Mouse (Mus musculus) heart, adult 8-10 months (tissue): ENCODE measurements at regions not wholly inside any gene's neighbourhood (a gene's known extent, or its start where the extent isn't known, plus 50 kb on each side); places are given as distances from the start of the nearest gene placed in this dataset.

Source experiments
- DNase-seq: peaks from one replicate; pipeline ENCODE4 v3.0.0; 2022; ENCODE audit warnings: low spot score

- peak; percentile 10 for DNase-seq
These were observed 370.4 kb upstream of the Nr5a2 start for GRCm38 (mm10) chr1:137330634-137331033.

GRCm38 (mm10) chr1:137323884-137324594 is 363.8 kb upstream of the Nr5a2 start:
- DNase-seq: peak; percentile 9

- DNase-seq: no peak
These were observed 362.9 kb upstream of the Nr5a2 start for GRCm38 (mm10) chr1:137323035-137323680.

- no peak for DNase-seq
These were observed 342.6 kb upstream of the Nr5a2 start for GRCm38 (mm10) chr1:137302757-137303422.

GRCm38 (mm10) chr1:137297780-137298569 is 337.7 kb upstream of the Nr5a2 start:
- DNase-seq: no peak

GRCm38 (mm10) chr1:137289456-137289855 is 329.2 kb upstream of the Nr5a2 start:
- no peak for DNase-seq

GRCm38 (mm10) chr1:137283291-137283690 is 323.0 kb upstream of the Nr5a2 start:
- DNase-seq: no peak

GRCm38 (mm10) chr1:137282457-137282856 is 322.2 kb upstream of the Nr5a2 start:
- DNase-seq: no peak

- DNase-seq: no peak
These were observed 320.4 kb upstream of the Nr5a2 start for GRCm38 (mm10) chr1:137280391-137281386.

- no peak for DNase-seq
These were observed 319.7 kb upstream of the Nr5a2 start for GRCm38 (mm10) chr1:137279981-137280380.

GRCm38 (mm10) chr1:137270659-137271612 is 310.7 kb upstream of the Nr5a2 start:
- no peak for DNase-seq

GRCm38 (mm10) chr1:137262806-137263370 is 302.6 kb upstream of the Nr5a2 start:
- no peak for DNase-seq

GRCm38 (mm10) chr1:137262121-137262525 is 301.9 kb upstream of the Nr5a2 start:
- DNase-seq: no peak

- DNase-seq: no peak
These were observed 296.0 kb upstream of the Nr5a2 start for GRCm38 (mm10) chr1:137256294-137256693.

- DNase-seq: no peak
These were observed 294.8 kb upstream of the Nr5a2 start for GRCm38 (mm10) chr1:137255041-137255440.

GRCm38 (mm10) chr1:137254634-137255033 is 294.4 kb upstream of the Nr5a2 start:
- DNase-seq: no peak

- DNase-seq: no peak
These were observed 266.8 kb upstream of the Nr5a2 start for GRCm38 (mm10) chr1:137227098-137227485.

GRCm38 (mm10) chr1:137226479-137227097 is 266.3 kb upstream of the Nr5a2 start:
- no peak for DNase-seq

- no peak for DNase-seq
These were observed 265.2 kb upstream of the Nr5a2 start for GRCm38 (mm10) chr1:137225418-137225817.
